Mouse (Mus musculus) lung, embryonic 14.5 days (tissue): ENCODE measurements at regions not wholly inside any gene's neighbourhood (a gene's known extent, or its start where the extent isn't known, plus 50 kb on each side); places are given as distances from the start of the nearest gene placed in this dataset.

ENCODE experiments used
- ATAC-seq: fragments of 200-750 bp; cut with Nextera tagmentation; 2 replicates; pipeline ENCODE4 v1.8.0; 2017; ENCODE audit warnings: mild to moderate bottlenecking, moderate TSS enrichment, moderate library complexity; ENCODE audit not compliant: insufficient read depth
- DNase-seq: peaks from one replicate; pipeline ENCODE4 v3.0.0-alpha.2; 2015
- H3K27ac ChIP-seq: fragments of 300-500 bp; sonication (generic); 2 replicates; pipeline ENCODE4 v1.5.1; 2014; ENCODE audit warnings: low read depth, mild to moderate bottlenecking, moderate library complexity
- H3K27me3 ChIP-seq: fragments of 300-500 bp; sonication (generic); 2 replicates; pipeline ENCODE4 v1.6.1; 2014; ENCODE audit warnings: low read length, control low read depth; ENCODE audit not compliant: insufficient read depth
- H3K36me3 ChIP-seq: fragments of 300-500 bp; sonication (generic); 2 replicates; pipeline ENCODE4 v1.6.1; 2014; ENCODE audit warnings: control low read depth; ENCODE audit not compliant: insufficient read depth
- H3K4me1 ChIP-seq: fragments of 300-500 bp; sonication (generic); 2 replicates; pipeline ENCODE4 v1.6.1; 2014; ENCODE audit warnings: antibody characterized with exemption, control low read depth; ENCODE audit not compliant: insufficient read depth
- H3K4me2 ChIP-seq: fragments of 300-500 bp; sonication (generic); 2 replicates; pipeline ENCODE4 v1.6.1; 2014; ENCODE audit warnings: mild to moderate bottlenecking
- H3K4me3 ChIP-seq: fragments of 300-500 bp; sonication (generic); 2 replicates; pipeline ENCODE4 v1.5.1; 2014; ENCODE audit warnings: low read depth, low read length
- H3K9ac ChIP-seq: fragments of 300-500 bp; sonication (generic); 2 replicates; pipeline ENCODE4 v1.6.1; 2014
- H3K9me3 ChIP-seq: fragments of 300-500 bp; sonication (generic); 2 replicates; pipeline ENCODE4 v1.6.1; 2016; ENCODE audit warnings: low read depth, low read length, control low read depth
- CTCF ChIP-seq: IDR thresholded peaks from 2 replicates; pipeline ENCODE4 v1.5.1; 2016; ENCODE audit warnings: antibody characterized with exemption, low read depth
- WGBS: fragments of 180-500 bp; shearing (Covaris S2); extraction: QIAGEN DNeasy Blood & Tissue Kit; methylation state at CpG from one replicate; pipeline ENCODE4 v1.1.7; 2014; 5-methylcytosine and 5-hydroxymethylcytosine counted together

DNA sequence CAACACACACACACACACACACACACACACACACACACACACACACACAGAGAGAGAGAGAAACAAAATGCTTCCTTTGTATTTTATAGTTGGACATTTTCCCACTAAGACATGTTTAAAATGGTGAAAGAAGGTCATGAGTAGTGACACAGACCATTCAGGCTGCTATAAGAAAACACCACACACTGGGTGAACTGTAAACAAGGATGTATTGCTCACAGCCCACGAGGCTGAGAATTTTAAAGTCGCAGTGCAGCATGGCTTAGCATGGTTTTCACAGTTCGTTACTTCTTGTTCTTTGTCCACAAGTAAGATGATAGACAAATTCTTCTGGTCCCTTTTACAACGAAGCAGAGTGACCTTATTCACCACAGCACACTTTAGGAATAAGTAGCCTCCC lies 124.6 kb upstream of the Igbp1b start:
- H3K4me2 ChIP-seq: no peak overlapping the region
- H3K9ac ChIP-seq: no peak overlapping the region
- no peak for ATAC-seq
- TF ChIP-seq CTCF: no peak
- 56% methylated on average over 4 of the region's 4 CpGs for WGBS
- no peak overlapping the region for H3K4me3 ChIP-seq
- H3K27me3 ChIP-seq: no peaks in the 10 kb centered on the region
- peak; percentile 14 for DNase-seq
- no peaks in the 10 kb centered on the region for H3K36me3 ChIP-seq
- no peaks in the 10 kb centered on the region for H3K9me3 ChIP-seq
- H3K27ac ChIP-seq: no peak overlapping the region
- no peaks in the 10 kb centered on the region for H3K4me1 ChIP-seq

DNA sequence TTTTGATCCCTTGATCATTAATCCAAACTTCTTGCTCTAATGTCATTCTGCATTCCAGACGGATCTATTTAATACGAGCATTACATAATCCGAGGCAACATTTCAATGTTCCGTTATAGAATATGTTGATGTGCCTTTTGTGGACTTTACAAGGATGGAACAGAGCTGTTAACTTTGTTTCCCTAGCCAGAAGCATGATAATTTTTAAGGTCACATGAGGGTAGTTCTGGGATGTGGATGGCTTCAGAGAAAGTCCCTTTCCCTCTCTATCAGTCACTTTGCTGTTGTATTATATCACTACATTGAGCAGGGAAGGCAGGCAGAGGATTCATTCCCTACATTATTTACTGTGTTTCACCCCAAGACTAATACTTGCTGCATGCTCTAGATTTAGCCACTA lies 124.1 kb upstream of the Igbp1b start:
- ATAC-seq (no peak), DNase-seq (no peak)
- H3K27me3 ChIP-seq: no peaks in the 10 kb centered on the region
- H3K36me3 ChIP-seq: no peaks in the 10 kb centered on the region
- H3K4me2 ChIP-seq: no peak overlapping the region
- no peak for TF ChIP-seq CTCF
- no peak overlapping the region for H3K9ac ChIP-seq
- no peak overlapping the region for H3K4me3 ChIP-seq
- H3K27ac ChIP-seq: no peak overlapping the region
- no peaks in the 10 kb centered on the region for H3K9me3 ChIP-seq
- 86% methylated on average over 4 of the region's 4 CpGs for WGBS
- no peaks in the 10 kb centered on the region for H3K4me1 ChIP-seq

- Histone ChIP-seq H3K4me2 (no peak overlapping the region), H3K9ac (no peak overlapping the region), H3K4me1 (no peaks in the 10 kb centered on the region), H3K36me3 (no peaks in the 10 kb centered on the region), H3K27me3 (no peaks in the 10 kb centered on the region), H3K27ac (no peak overlapping the region), H3K9me3 (no peaks in the 10 kb centered on the region), H3K4me3 (no peak overlapping the region)
- TF ChIP-seq CTCF: no peak
- ATAC-seq (no peak), DNase-seq (no peak)
- WGBS: 75% methylated on average over 3 of the region's 3 CpGs
Observed at GRCm38 (mm10) chr6:138761991-138762390, 103.6 kb upstream of the Igbp1b start.

GRCm38 (mm10) chr6:138754955-138755303 lies 96.6 kb upstream of the Igbp1b start:
- Histone ChIP-seq H3K36me3 (no peaks in the 10 kb centered on the region), H3K9me3 (no peaks in the 10 kb centered on the region), H3K4me1 (no peaks in the 10 kb centered on the region), H3K27ac (no peak overlapping the region), H3K27me3 (no peaks in the 10 kb centered on the region), H3K4me2 (no peak overlapping the region), H3K9ac (no peak overlapping the region), H3K4me3 (no peak overlapping the region)
- no peak for TF ChIP-seq CTCF
- ATAC-seq (no peak), DNase-seq (no peak)
- WGBS: 72% methylated on average over 5 of the region's 5 CpGs

GRCm38 (mm10) chr6:138754302-138754954 lies 96.1 kb upstream of the Igbp1b start:
- Histone ChIP-seq H3K4me2 (no peak overlapping the region), H3K4me1 (no peaks in the 10 kb centered on the region), H3K36me3 (no peaks in the 10 kb centered on the region), H3K4me3 (no peak overlapping the region), H3K27ac (no peak overlapping the region), H3K27me3 (no peaks in the 10 kb centered on the region), H3K9me3 (no peaks in the 10 kb centered on the region), H3K9ac (no peak overlapping the region)
- 85% methylated on average over 2 of the region's 2 CpGs for WGBS
- DNase-seq (no peak), ATAC-seq (no peak)
- no peak for TF ChIP-seq CTCF

DNA sequence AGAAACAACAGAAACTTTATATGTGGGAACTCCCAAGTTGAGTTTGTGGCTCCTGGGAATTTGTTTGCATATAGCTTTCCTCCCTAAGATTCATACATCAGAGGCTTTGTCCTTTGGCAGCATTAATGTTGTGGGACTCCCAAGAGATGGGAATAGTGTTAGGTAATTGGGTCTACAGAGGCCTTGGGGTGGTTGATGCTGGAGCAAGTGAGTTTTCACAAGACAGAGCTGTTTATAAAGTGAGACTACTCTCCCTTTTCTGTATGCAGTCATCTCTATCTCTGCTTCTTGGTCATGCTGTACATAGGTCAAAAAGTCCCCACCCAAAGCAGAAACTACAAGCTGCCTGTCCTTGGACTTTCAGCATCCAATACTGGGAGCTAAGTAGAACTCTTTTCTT lies 59.4 kb upstream of the Igbp1b start:
- ATAC-seq (no peak), DNase-seq (no peak)
- Histone ChIP-seq H3K27ac (no peak overlapping the region), H3K4me3 (no peak overlapping the region), H3K9me3 (no peaks in the 10 kb centered on the region), H3K4me1 (no peaks in the 10 kb centered on the region), H3K4me2 (no peak overlapping the region), H3K27me3 (no peaks in the 10 kb centered on the region), H3K9ac (no peak overlapping the region), H3K36me3 (no peaks in the 10 kb centered on the region)
- TF ChIP-seq CTCF: no peak
